23 mouse cellular contexts compared by ENCODE assay signal in the genomic region with DNA sequence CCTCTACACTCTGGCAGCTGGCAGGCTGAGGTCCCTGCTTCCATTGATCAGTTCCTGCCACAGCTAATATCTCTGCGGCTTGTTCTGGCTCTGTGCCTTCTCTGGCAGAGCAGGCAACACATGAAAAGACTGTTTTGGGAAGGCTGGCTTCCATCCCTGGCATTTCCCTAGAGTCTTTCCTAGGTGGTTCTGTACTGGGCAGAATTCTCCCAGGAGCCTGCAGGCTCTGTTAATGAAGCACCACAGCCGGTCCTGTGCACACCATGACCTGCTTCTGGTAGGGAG. TPM values are rescaled to one million over a fixed set of nuclear protein-coding genes. Genes with fewer than 3 reads are reported as not detected.
DNase-seq lines count a peak whose midpoint lies in the region; ATAC-seq and TF ChIP-seq lines count a peak whose summit lies in the region.
"Had no signal": no experiment of that assay in that cellular context is flagged by ENCODE, and none has a peak within 500 bp of the region (broad histone marks: within the 10 kb centered on the region; RNA-seq: fewer than 3 reads in every experiment).

No protein-coding gene starts in this region.

- no peaks in the 10 kb centered on the region for H3K9me3 ChIP-seq in forebrain, postnatal 0 days (ENCODE audit: low read length)
- H3K9me3 ChIP-seq in forebrain, embryonic 12.5 days = no peaks in the 10 kb centered on the region
- no peaks in the 10 kb centered on the region for H3K9me3 ChIP-seq in limb, embryonic 14.5 days (ENCODE audit: control insufficient read depth, low read length)
- H3K9me3 ChIP-seq in limb, embryonic 10.5 days (replicated peaks) = no peaks in the 10 kb centered on the region
- H3K9me3 ChIP-seq: G1E; megakaryocyte, embryonic 14.5 days had no signal

- no peak overlapping the region for H3K9ac ChIP-seq in forebrain, postnatal 0 days
- H3K9ac ChIP-seq in forebrain, embryonic 12.5 days = no peak overlapping the region
- no peak overlapping the region for H3K9ac ChIP-seq in limb, embryonic 14.5 days (ENCODE audit: low read depth, low read length, severe bottlenecking)

- H3K27me3 ChIP-seq in forebrain, postnatal 0 days (ENCODE audit: insufficient read depth, low read length) = no peaks in the 10 kb centered on the region; the same call in 1 of the 2 replicates
- H3K27me3 ChIP-seq in forebrain, embryonic 12.5 days = peaks cover 33% of the 10 kb centered on the region
- H3K27me3 ChIP-seq in limb, embryonic 14.5 days (ENCODE audit: control insufficient read depth, insufficient read depth, low read length) = peaks cover 4% of the 10 kb centered on the region; the same call in 1 of the 2 replicates
- peaks cover 32% of the 10 kb centered on the region for H3K27me3 ChIP-seq in limb, embryonic 10.5 days (ENCODE audit: low read depth, poor library complexity, severe bottlenecking)

- 32% methylated on average over 2 of the region's 2 CpGs for WGBS in forebrain, postnatal 0 days
- WGBS in forebrain, embryonic 12.5 days = 86% methylated on average over 2 of the region's 2 CpGs
- 66% methylated on average over 2 of the region's 2 CpGs for WGBS in limb, embryonic 14.5 days
- 81% methylated on average over 2 of the region's 2 CpGs for WGBS in limb, embryonic 10.5 days

- no peaks in the 10 kb centered on the region for H3K36me3 ChIP-seq in forebrain, postnatal 0 days (ENCODE audit: insufficient read depth)
- no peaks in the 10 kb centered on the region for H3K36me3 ChIP-seq in forebrain, embryonic 12.5 days (replicated peaks)
- H3K36me3 ChIP-seq in limb, embryonic 14.5 days (ENCODE audit: control insufficient read depth, insufficient read depth, low read length) = no peaks in the 10 kb centered on the region
- H3K36me3 ChIP-seq in limb, embryonic 10.5 days = no peaks in the 10 kb centered on the region
- H3K36me3 ChIP-seq: G1E had no signal

- TF ChIP-seq CTCF in forebrain, postnatal 0 days (IDR thresholded peaks at IDR 0.05; ENCODE audit: low read depth) = no peak
- no peak for TF ChIP-seq CTCF in brain, embryonic 14.5 days (IDR thresholded peaks at IDR 0.05; ENCODE audit: borderline replicate concordance, extremely low read depth, insufficient read depth, insufficient read length)

- no peak overlapping the region for H3K4me3 ChIP-seq in forebrain, postnatal 0 days (ENCODE audit: low read depth, low read length)
- H3K4me3 ChIP-seq in forebrain, embryonic 12.5 days (replicated peaks) = no peak overlapping the region
- no peak overlapping the region for H3K4me3 ChIP-seq in limb, embryonic 14.5 days (replicated peaks; ENCODE audit: low read length)
- H3K4me3 ChIP-seq in limb, embryonic 10.5 days = no peak overlapping the region
- H3K4me3 ChIP-seq: megakaryocyte, embryonic 14.5 days had no signal

- no peak overlapping the region for H3K27ac ChIP-seq in forebrain, postnatal 0 days (ENCODE audit: low read depth, low read length)
- H3K27ac ChIP-seq in forebrain, embryonic 12.5 days = no peak overlapping the region
- H3K27ac ChIP-seq in limb, embryonic 14.5 days (replicated peaks; ENCODE audit: low read depth, low read length) = no peak overlapping the region
- no peak overlapping the region for H3K27ac ChIP-seq in limb, embryonic 10.5 days
- H3K27ac ChIP-seq: kidney, postnatal 0 days had no signal

- H3K4me1 ChIP-seq in forebrain, postnatal 0 days (ENCODE audit: insufficient read depth) = no peaks in the 10 kb centered on the region
- H3K4me1 ChIP-seq in forebrain, embryonic 12.5 days = peaks cover 4% of the 10 kb centered on the region; the same call in 1 of the 2 replicates
- peaks cover 6% of the 10 kb centered on the region; the same call in 1 of the 2 replicates for H3K4me1 ChIP-seq in limb, embryonic 14.5 days (ENCODE audit: control insufficient read depth, insufficient read depth, low read length)
- peaks cover 16% of the 10 kb centered on the region for H3K4me1 ChIP-seq in limb, embryonic 10.5 days

- ATAC-seq in forebrain, postnatal 0 days = 0 out of 2 replicates have a peak, but pooled peaks have one; percentile 13
- ATAC-seq in forebrain, embryonic 12.5 days (ENCODE audit: low FRiP score) = no peak
- no peak for ATAC-seq in limb, embryonic 14.5 days (ENCODE audit: low FRiP score, low read depth)
- no peak for ATAC-seq in granulocyte monocyte progenitor cell, adult 5-6 weeks (replicated peaks; ENCODE audit: poor library complexity, severe bottlenecking)

- H3K4me2 ChIP-seq in forebrain, postnatal 0 days (ENCODE audit: low read depth) = no peak overlapping the region
- H3K4me2 ChIP-seq in forebrain, embryonic 12.5 days = no peak overlapping the region
- H3K4me2 ChIP-seq in limb, embryonic 14.5 days (replicated peaks; ENCODE audit: low read depth, low read length, severe bottlenecking) = no peak overlapping the region

- no peak for TF ChIP-seq POLR2A in limb, embryonic 14.5 days (IDR thresholded peaks at IDR 0.05; ENCODE audit: borderline replicate concordance, extremely low read depth, insufficient read depth, insufficient read length)
- TF ChIP-seq POLR2A in brain, embryonic 14.5 days (IDR thresholded peaks at IDR 0.05; ENCODE audit: borderline replicate concordance, extremely low read depth, insufficient read depth, insufficient read length, poor library complexity, severe bottlenecking) = no peak

- DNase-seq in adrenal gland, postnatal 25 days = peak; percentile 27
- no peak for DNase-seq in adrenal gland, adult 8-10 months
- peak; percentile 42 for DNase-seq in forebrain, postnatal 0 days
- peak; percentile 6 for DNase-seq in limb, embryonic 14.5 days (ENCODE audit: low spot score)
- DNase-seq in limb, embryonic 10.5 days (ENCODE audit: low spot score) = no peak
- peak; percentile 80 for DNase-seq in brain, embryonic 14.5 days (ENCODE audit: low read depth)
- DNase-seq: cerebellum, adult 11-12 months; gastrocnemius, postnatal 10 days; heart, postnatal 4 days; kidney, adult 18-20 months; liver; lung, adult 18-20 months; lung, postnatal 14 days had no signal

RNA-seq across cellular contexts. Expression of a gene that starts 17.6 kb away (rescaled TPM):
- not detected in 2 replicates for total RNA-seq in adrenal gland, postnatal 25 days (2021)
- total RNA-seq in adrenal gland, adult 8-10 months (2022) = not detected
- not detected in 2 replicates for total RNA-seq in forebrain, postnatal 0 days (2014; rRNA removed)
- not detected in 2 replicates for polyA plus RNA-seq in forebrain, postnatal 0 days (2015; fragmentation: Nextera tagmentation; extraction: Ambion mirVana)
- polyA plus RNA-seq in forebrain, embryonic 12.5 days (2016; fragmentation: Nextera tagmentation; extraction: Ambion mirVana) = not detected in 2 replicates
- polyA plus RNA-seq in limb, embryonic 14.5 days (2012; rRNA removed) = not detected in 2 replicates
- polyA plus RNA-seq in limb, embryonic 14.5 days (2014; fragmentation: Nextera tagmentation; extraction: Ambion mirVana) = not detected in 2 replicates
- polyA plus RNA-seq in limb, embryonic 10.5 days (2016; fragmentation: Nextera tagmentation; extraction: Ambion mirVana) = not detected in 2 replicates
- polyA plus RNA-seq in brain, embryonic 14.5 days (2012; rRNA removed) = not detected in 2 replicates
- total RNA-seq in granulocyte monocyte progenitor cell, adult 5-6 weeks (2014; fragmentation: Nextera tagmentation) = not detected in 2 replicates
- not detected in 2 replicates for total RNA-seq in granulocyte monocyte progenitor cell, adult 5-6 weeks (2017)
- total RNA-seq: G1E; gastrocnemius, postnatal 10 days; heart, adult 18-20 months; heart, postnatal 4 days; layer of hippocampus, adult 18-20 months; left cerebral cortex, postnatal 10 days had no signal
- polyA plus RNA-seq: G1E; heart, embryonic 14.5 days; kidney, postnatal 0 days; small intestine, adult 2 months had no signal

RNA-seq across cellular contexts. Expression of a gene that starts 17.6 kb away (rescaled TPM):
- total RNA-seq in adrenal gland, postnatal 25 days (2021) = not detected in 2 replicates
- not detected for total RNA-seq in adrenal gland, adult 8-10 months (2022)
- total RNA-seq in forebrain, postnatal 0 days (2014; rRNA removed) = 0.24 TPM in 1 of 2 replicates, not detected in the other
- polyA plus RNA-seq in forebrain, postnatal 0 days (2015; fragmentation: Nextera tagmentation; extraction: Ambion mirVana) = 0.05 and 0.08 TPM in 2 replicates
- polyA plus RNA-seq in forebrain, embryonic 12.5 days (2016; fragmentation: Nextera tagmentation; extraction: Ambion mirVana) = 0.32 TPM in 1 of 2 replicates, not detected in the other
- not detected in 2 replicates for polyA plus RNA-seq in limb, embryonic 14.5 days (2012; rRNA removed)
- not detected in 2 replicates for polyA plus RNA-seq in limb, embryonic 14.5 days (2014; fragmentation: Nextera tagmentation; extraction: Ambion mirVana)
- 0.05 and 0.21 TPM in 2 replicates for polyA plus RNA-seq in limb, embryonic 10.5 days (2016; fragmentation: Nextera tagmentation; extraction: Ambion mirVana)
- polyA plus RNA-seq in brain, embryonic 14.5 days (2012; rRNA removed) = not detected in 2 replicates
- not detected in 2 replicates for total RNA-seq in granulocyte monocyte progenitor cell, adult 5-6 weeks (2014; fragmentation: Nextera tagmentation)
- not detected in 2 replicates for total RNA-seq in granulocyte monocyte progenitor cell, adult 5-6 weeks (2017)
- total RNA-seq: gastrocnemius, postnatal 10 days; heart, adult 18-20 months; heart, postnatal 4 days; layer of hippocampus, adult 18-20 months; left cerebral cortex, postnatal 10 days had no signal
- polyA plus RNA-seq: G1E; heart, embryonic 14.5 days; kidney, postnatal 0 days; small intestine, adult 2 months had no signal

RNA-seq across cellular contexts. Expression of a gene that starts 23.7 kb away (rescaled TPM):
- total RNA-seq in adrenal gland, postnatal 25 days (2021) = not detected in 2 replicates
- total RNA-seq in adrenal gland, adult 8-10 months (2022) = not detected
- total RNA-seq in forebrain, postnatal 0 days (2014; rRNA removed) = not detected in 2 replicates
- not detected in 2 replicates for polyA plus RNA-seq in forebrain, postnatal 0 days (2015; fragmentation: Nextera tagmentation; extraction: Ambion mirVana)
- not detected in 2 replicates for polyA plus RNA-seq in forebrain, embryonic 12.5 days (2016; fragmentation: Nextera tagmentation; extraction: Ambion mirVana)
- not detected in 2 replicates for polyA plus RNA-seq in limb, embryonic 14.5 days (2012; rRNA removed)
- not detected in 2 replicates for polyA plus RNA-seq in limb, embryonic 14.5 days (2014; fragmentation: Nextera tagmentation; extraction: Ambion mirVana)
- polyA plus RNA-seq in limb, embryonic 10.5 days (2016; fragmentation: Nextera tagmentation; extraction: Ambion mirVana) = not detected in 2 replicates
- not detected in 2 replicates for polyA plus RNA-seq in brain, embryonic 14.5 days (2012; rRNA removed)
- total RNA-seq in granulocyte monocyte progenitor cell, adult 5-6 weeks (2014; fragmentation: Nextera tagmentation) = not detected in 2 replicates
- total RNA-seq in granulocyte monocyte progenitor cell, adult 5-6 weeks (2017) = not detected in 2 replicates
- total RNA-seq: gastrocnemius, postnatal 10 days; heart, adult 18-20 months; heart, postnatal 4 days; layer of hippocampus, adult 18-20 months; left cerebral cortex, postnatal 10 days had no signal
- polyA plus RNA-seq: G1E; heart, embryonic 14.5 days; kidney, postnatal 0 days; small intestine, adult 2 months had no signal

RNA-seq across cellular contexts. Expression of a gene that starts 28.9 kb away (rescaled TPM):
- not detected in 2 replicates for total RNA-seq in adrenal gland, postnatal 25 days (2021)
- not detected for total RNA-seq in adrenal gland, adult 8-10 months (2022)
- not detected in 2 replicates for total RNA-seq in forebrain, postnatal 0 days (2014; rRNA removed)
- polyA plus RNA-seq in forebrain, postnatal 0 days (2015; fragmentation: Nextera tagmentation; extraction: Ambion mirVana) = 0.04 and 0.05 TPM in 2 replicates
- 0.10 and 0.14 TPM in 2 replicates for polyA plus RNA-seq in forebrain, embryonic 12.5 days (2016; fragmentation: Nextera tagmentation; extraction: Ambion mirVana)
- polyA plus RNA-seq in limb, embryonic 14.5 days (2012; rRNA removed) = not detected in 2 replicates
- 0.11 and 0.18 TPM in 2 replicates for polyA plus RNA-seq in limb, embryonic 14.5 days (2014; fragmentation: Nextera tagmentation; extraction: Ambion mirVana)
- 0.06 and 0.10 TPM in 2 replicates for polyA plus RNA-seq in limb, embryonic 10.5 days (2016; fragmentation: Nextera tagmentation; extraction: Ambion mirVana)
- not detected in 2 replicates for polyA plus RNA-seq in brain, embryonic 14.5 days (2012; rRNA removed)
- not detected in 2 replicates for total RNA-seq in granulocyte monocyte progenitor cell, adult 5-6 weeks (2014; fragmentation: Nextera tagmentation)
- not detected in 2 replicates for total RNA-seq in granulocyte monocyte progenitor cell, adult 5-6 weeks (2017)
- total RNA-seq: G1E; gastrocnemius, postnatal 10 days; heart, adult 18-20 months; heart, postnatal 4 days; layer of hippocampus, adult 18-20 months; left cerebral cortex, postnatal 10 days had no signal
- polyA plus RNA-seq: G1E; small intestine, adult 2 months had no signal

RNA-seq across cellular contexts. Expression of a gene that starts 32.7 kb away (rescaled TPM):
- not detected in 2 replicates for total RNA-seq in adrenal gland, postnatal 25 days (2021)
- total RNA-seq in adrenal gland, adult 8-10 months (2022) = not detected
- not detected in 2 replicates for total RNA-seq in forebrain, postnatal 0 days (2014; rRNA removed)
- not detected in 2 replicates for polyA plus RNA-seq in forebrain, postnatal 0 days (2015; fragmentation: Nextera tagmentation; extraction: Ambion mirVana)
- polyA plus RNA-seq in forebrain, embryonic 12.5 days (2016; fragmentation: Nextera tagmentation; extraction: Ambion mirVana) = not detected in 2 replicates
- not detected in 2 replicates for polyA plus RNA-seq in limb, embryonic 14.5 days (2012; rRNA removed)
- polyA plus RNA-seq in limb, embryonic 14.5 days (2014; fragmentation: Nextera tagmentation; extraction: Ambion mirVana) = not detected in 2 replicates
- polyA plus RNA-seq in limb, embryonic 10.5 days (2016; fragmentation: Nextera tagmentation; extraction: Ambion mirVana) = not detected in 2 replicates
- not detected in 2 replicates for polyA plus RNA-seq in brain, embryonic 14.5 days (2012; rRNA removed)
- total RNA-seq in granulocyte monocyte progenitor cell, adult 5-6 weeks (2014; fragmentation: Nextera tagmentation) = not detected in 2 replicates
- total RNA-seq in granulocyte monocyte progenitor cell, adult 5-6 weeks (2017) = not detected in 2 replicates
- total RNA-seq: gastrocnemius, postnatal 10 days; heart, adult 18-20 months; heart, postnatal 4 days; layer of hippocampus, adult 18-20 months; left cerebral cortex, postnatal 10 days had no signal
- polyA plus RNA-seq: G1E; heart, embryonic 14.5 days; kidney, postnatal 0 days; small intestine, adult 2 months had no signal

Comparison
In these comparisons a context has a peak if more than half of its experiments do, and no peak if none do; other contexts are left out.
1. DNase-seq: peak in adrenal gland, postnatal 25 days (single experiment), forebrain, postnatal 0 days (single experiment), limb, embryonic 14.5 days (single experiment) and brain, embryonic 14.5 days (single experiment); none in adrenal gland, adult 8-10 months (single experiment) and limb, embryonic 10.5 days (single experiment).